Mouse (Mus musculus): ENCODE measurements around the gene Saa3.
"Not testable (repeated sequence)": the region's sequence is repeated elsewhere in the genome, so short reads cannot be mapped to it uniquely, and the experiment has no call there.

The Saa3 gene

GRCm38 (mm10) chr7:46715600-46715999, at the start of gene Saa3:
Gene Saa3 (minus strand): TSS chr7:46715700.
- in situ Hi-C loops (cut with MboI, MseI) = loop anchor here (10.0 kb wide), 1 partner anchor 1981 kb away; no protein-coding TSS in a partner anchor

GRCm38 (mm10) chr7:46764672-46765071, 49.2 kb upstream of the Saa3 start:
- in situ Hi-C loops (cut with MboI, MseI) = no loop called here

GRCm38 (mm10) chr7:46762601-46763000, 47.1 kb upstream of the Saa3 start:
- in situ Hi-C loops (cut with MboI, MseI) = no loop called here

- in situ Hi-C loops (cut with MboI, MseI) = no loop called here
Observed at GRCm38 (mm10) chr7:46761049-46761795, 45.7 kb upstream of the Saa3 start.

GRCm38 (mm10) chr7:46751490-46751889, 36.0 kb upstream of the Saa3 start, which contains the start of gene Saa2:
Gene Saa2 (plus strand): TSS chr7:46751790.
- in situ Hi-C loops (cut with MboI, MseI) = no loop called here

GRCm38 (mm10) chr7:46748459-46748858, 33.0 kb upstream of the Saa3 start:
- in situ Hi-C loops (cut with MboI, MseI) = no loop called here

- in situ Hi-C loops (cut with MboI, MseI) = no loop called here
Observed at GRCm38 (mm10) chr7:46746381-46746780, 30.9 kb upstream of the Saa3 start.

GRCm38 (mm10) chr7:46745816-46746215, 30.3 kb upstream of the Saa3 start:
- in situ Hi-C loops (cut with MboI, MseI) = no loop called here

- in situ Hi-C loops (cut with MboI, MseI) = not testable (repeated sequence)
Observed at GRCm38 (mm10) chr7:46742880-46743279, 27.4 kb upstream of the Saa3 start, which contains the start of gene Saa1. Gene Saa1 (minus strand): TSS chr7:46742980.

- in situ Hi-C loops (cut with MboI, MseI) = not testable (repeated sequence)
Observed at GRCm38 (mm10) chr7:46740041-46740440, 24.5 kb upstream of the Saa3 start.

- in situ Hi-C loops (cut with MboI, MseI) = loop anchor here (5.0 kb wide), 1 partner anchor 582 kb away; no protein-coding TSS in a partner anchor
Observed at GRCm38 (mm10) chr7:46738561-46739460, 23.3 kb upstream of the Saa3 start.

- in situ Hi-C loops (cut with MboI, MseI) = loop anchor here (5.0 kb wide), 1 partner anchor 578 kb away; no protein-coding TSS in a partner anchor
Observed at GRCm38 (mm10) chr7:46734983-46735382, 19.5 kb upstream of the Saa3 start.

GRCm38 (mm10) chr7:46732458-46732857, 17.0 kb upstream of the Saa3 start, which contains the start of gene Saa4:
Gene Saa4 (minus strand): TSS chr7:46732603.
- in situ Hi-C loops (cut with MboI, MseI) = no loop called here

- in situ Hi-C loops (cut with MboI, MseI) = no loop called here
Observed at GRCm38 (mm10) chr7:46727584-46727983, 12.1 kb upstream of the Saa3 start.

- in situ Hi-C loops (cut with MboI, MseI) = no loop called here
Observed at GRCm38 (mm10) chr7:46724396-46724795, 8.9 kb upstream of the Saa3 start.

GRCm38 (mm10) chr7:46723849-46724248, 8.3 kb upstream of the Saa3 start:
- in situ Hi-C loops (cut with MboI, MseI) = no loop called here

GRCm38 (mm10) chr7:46723354-46723753, 7.9 kb upstream of the Saa3 start:
- in situ Hi-C loops (cut with MboI, MseI) = no loop called here

GRCm38 (mm10) chr7:46720460-46720859, 5.0 kb upstream of the Saa3 start:
- in situ Hi-C loops (cut with MboI, MseI) = no loop called here

GRCm38 (mm10) chr7:46719526-46719925, 4.0 kb upstream of the Saa3 start:
- in situ Hi-C loops (cut with MboI, MseI) = loop anchor here (10.0 kb wide), 1 partner anchor 1985 kb away; no protein-coding TSS in a partner anchor

- in situ Hi-C loops (cut with MboI, MseI) = loop anchor here (10.0 kb wide), 1 partner anchor 1984 kb away; no protein-coding TSS in a partner anchor
Observed at GRCm38 (mm10) chr7:46718591-46719270, 3.2 kb upstream of the Saa3 start.

- in situ Hi-C loops (cut with MboI, MseI) = loop anchor here (10.0 kb wide), 1 partner anchor 1982 kb away; no protein-coding TSS in a partner anchor
Observed at GRCm38 (mm10) chr7:46716897-46717296, 1.4 kb upstream of the Saa3 start.

All from T-helper 2 cell (primary cell).